Mouse (Mus musculus): ENCODE data around the gene Fdxacb1. TPM values are rescaled to one million over a fixed set of nuclear protein-coding genes. Genes with fewer than 3 reads are reported as not detected.

The Fdxacb1 gene
- 10.9 TPM for polyA plus RNA-seq (2015; fragmentation: Illumina TruSeq; extraction: RNeasy Lipid Tissue Mini Kit (QIAGEN cat#74804); ENCODE audit: insufficient read depth, low replicate concordance)

GRCm38 (mm10) chr9:50768107-50769002 is at the start of gene Fdxacb1:
Gene Fdxacb1 (plus strand): TSS chr9:50768236.

DNA sequence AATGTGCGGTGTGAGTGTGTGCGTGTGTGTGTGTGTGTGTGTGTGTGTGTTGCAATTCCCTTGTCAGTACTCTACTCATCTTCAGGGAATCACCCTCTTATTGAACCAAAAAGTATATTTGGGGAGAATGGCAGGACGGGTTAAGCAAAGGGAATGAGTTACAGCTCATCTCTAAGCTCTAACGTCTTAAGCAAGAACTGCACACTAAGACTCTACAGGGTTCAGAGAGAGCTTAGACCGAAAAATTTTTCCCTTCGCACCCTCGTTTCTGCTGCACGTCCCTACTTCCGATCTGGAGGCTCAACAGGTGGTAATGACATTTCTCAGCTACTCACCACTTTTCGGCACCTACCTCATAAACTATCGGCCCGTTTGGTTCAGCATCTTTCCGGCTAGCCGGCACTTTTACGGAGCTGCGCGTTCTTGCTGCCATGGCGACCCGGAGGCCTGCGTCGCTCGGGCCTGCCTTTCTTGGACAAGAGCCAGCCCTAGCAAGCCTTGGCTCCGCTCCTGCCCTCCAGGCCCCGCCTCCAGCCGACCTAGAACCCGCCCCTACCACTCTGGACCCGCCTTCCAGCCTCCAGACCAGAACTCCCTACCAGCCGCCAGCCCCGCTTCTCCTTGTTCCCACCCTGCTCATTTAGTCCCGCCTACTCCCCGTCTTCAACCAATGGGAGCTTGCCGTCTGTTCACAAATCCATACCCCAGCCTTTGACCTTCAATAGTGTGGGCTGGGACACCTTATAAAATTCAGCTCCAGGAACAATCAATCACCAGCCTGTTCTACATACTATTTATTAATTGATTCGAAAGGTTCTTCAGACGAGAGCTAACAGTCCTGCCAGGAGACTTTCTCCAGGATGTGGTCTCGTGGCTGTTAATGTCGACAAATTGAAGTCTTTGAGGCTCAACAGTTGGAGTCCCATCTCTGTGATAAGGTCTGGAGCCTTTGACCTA is 28.8 kb upstream of the Fdxacb1 start, which contains the start of gene Dixdc1:
Gene Dixdc1 (minus strand): TSS at position 604 of the 957 bp plus-strand sequence.

DNA sequence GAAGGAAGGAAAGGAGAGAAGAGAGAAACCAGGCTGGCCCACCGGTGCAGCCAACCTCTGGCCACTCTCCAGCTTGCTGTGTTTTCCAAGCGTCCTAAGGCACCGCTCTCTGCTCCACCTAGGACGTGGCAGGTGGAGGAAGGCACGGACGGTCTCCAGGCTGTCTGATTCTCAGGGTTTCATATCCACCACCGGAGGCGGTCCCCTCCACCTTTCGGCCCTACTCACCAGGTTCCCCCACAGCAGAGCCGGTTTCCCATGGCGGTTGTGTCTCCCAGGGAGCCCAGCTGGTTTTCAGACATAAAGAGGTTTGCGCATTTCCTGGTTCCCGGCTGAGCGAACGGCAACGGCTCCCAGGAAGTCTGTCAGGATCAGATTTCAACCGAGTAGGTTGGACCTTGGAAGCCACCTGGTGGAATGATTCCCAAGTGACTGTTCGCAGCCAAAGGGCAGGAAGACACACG is 21.8 kb upstream of the Fdxacb1 start, which contains the start of gene 2310030G06Rik:
Gene 2310030G06Rik (minus strand): TSS at position 323 of the 464 bp plus-strand sequence.

DNA sequence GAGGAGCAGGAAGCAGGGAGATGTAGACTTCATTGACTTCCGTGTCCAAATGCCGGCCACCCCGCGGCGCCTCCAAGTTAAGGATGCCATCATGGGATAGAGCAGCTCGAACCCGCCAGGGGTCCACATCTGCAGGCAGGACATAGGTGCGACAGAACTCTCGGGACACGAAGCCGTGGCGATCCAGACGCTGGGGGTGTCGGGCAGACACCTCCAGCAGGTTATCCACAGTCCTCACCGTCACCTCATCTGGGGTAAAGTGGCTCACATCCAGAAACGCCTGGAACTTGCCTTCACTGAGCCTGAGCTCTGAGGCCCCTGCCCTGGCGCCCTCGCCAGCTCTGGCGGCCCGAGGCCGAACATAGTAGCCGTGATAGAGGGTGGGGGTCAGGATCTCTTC is 16.7 kb upstream of the Fdxacb1 start, which contains the start of gene Cryab:
Gene Cryab (plus strand): TSS at position 3 of the 400 bp plus-strand sequence.

GRCm38 (mm10) chr9:50752054-50752602 is 15.9 kb upstream of the Fdxacb1 start, which contains the start of gene Hspb2:
Gene Hspb2 (minus strand): TSS chr9:50752354.

DNA sequence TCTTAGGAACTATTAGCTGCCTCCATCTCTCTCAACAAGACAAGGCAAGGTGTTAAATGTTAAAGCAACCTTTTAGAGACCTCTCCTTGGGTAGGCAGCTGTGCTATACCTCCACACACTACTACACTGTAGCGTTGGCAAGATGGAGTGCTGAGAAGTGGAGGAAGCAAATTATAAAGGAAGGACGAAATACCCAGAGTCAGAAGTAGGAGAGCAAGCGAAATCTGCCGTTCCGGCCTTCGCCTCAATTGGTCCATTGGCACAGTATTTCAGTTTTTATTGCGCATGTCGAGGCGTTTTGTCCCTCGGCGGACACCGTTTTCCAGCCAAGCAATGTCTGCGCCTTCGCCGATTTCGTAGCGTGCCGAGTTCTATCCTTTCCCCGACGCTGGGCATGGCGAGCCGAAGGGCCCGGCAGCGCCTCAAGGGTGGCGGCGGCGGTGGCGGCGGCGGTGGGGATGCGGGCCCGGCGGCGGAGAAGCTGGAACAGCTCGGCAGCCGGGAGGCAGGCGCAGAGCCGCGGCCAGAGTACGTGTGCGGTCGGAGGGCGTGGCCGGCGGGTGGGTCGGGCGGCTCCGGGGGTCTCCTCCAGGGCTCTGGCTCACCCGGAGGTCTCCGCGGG is 7.1 kb downstream of the Fdxacb1 start, which contains the start of the genes Alg9 and 1110032A03Rik:
Gene Alg9 (plus strand): TSS at position 29 of the 622 bp plus-strand sequence.
Gene 1110032A03Rik (minus strand): TSS at position 530 of the 622 bp plus-strand sequence.

Other genes with a start within 250 kb of the Fdxacb1 start
- 162 TPM for gene Pts, start 239.5 kb upstream of the Fdxacb1 start, polyA plus RNA-seq (2015; fragmentation: Illumina TruSeq; extraction: RNeasy Lipid Tissue Mini Kit (QIAGEN cat#74804); ENCODE audit: insufficient read depth, low replicate concordance)
- 108 TPM for gene Il18, start 213.4 kb upstream of the Fdxacb1 start, polyA plus RNA-seq (2015; fragmentation: Illumina TruSeq; extraction: RNeasy Lipid Tissue Mini Kit (QIAGEN cat#74804); ENCODE audit: insufficient read depth, low replicate concordance)
- gene Bco2, start 213.1 kb upstream of the Fdxacb1 start, polyA plus RNA-seq (2015; fragmentation: Illumina TruSeq; extraction: RNeasy Lipid Tissue Mini Kit (QIAGEN cat#74804); ENCODE audit: insufficient read depth, low replicate concordance), result 6.1 TPM
- not detected for gene Tex12, start 206.9 kb upstream of the Fdxacb1 start, polyA plus RNA-seq (2015; fragmentation: Illumina TruSeq; extraction: RNeasy Lipid Tissue Mini Kit (QIAGEN cat#74804); ENCODE audit: insufficient read depth, low replicate concordance)
- gene Sdhd, start 164.4 kb upstream of the Fdxacb1 start, polyA plus RNA-seq (2015; fragmentation: Illumina TruSeq; extraction: RNeasy Lipid Tissue Mini Kit (QIAGEN cat#74804); ENCODE audit: insufficient read depth, low replicate concordance), result 117 TPM
- gene Timm8b, start 164.3 kb upstream of the Fdxacb1 start, polyA plus RNA-seq (2015; fragmentation: Illumina TruSeq; extraction: RNeasy Lipid Tissue Mini Kit (QIAGEN cat#74804); ENCODE audit: insufficient read depth, low replicate concordance), result 80.7 TPM
- gene Pih1d2, start 150.9 kb upstream of the Fdxacb1 start, polyA plus RNA-seq (2015; fragmentation: Illumina TruSeq; extraction: RNeasy Lipid Tissue Mini Kit (QIAGEN cat#74804); ENCODE audit: insufficient read depth, low replicate concordance), result 2.5 TPM
- gene Nkapd1, start 150.8 kb upstream of the Fdxacb1 start, polyA plus RNA-seq (2015; fragmentation: Illumina TruSeq; extraction: RNeasy Lipid Tissue Mini Kit (QIAGEN cat#74804); ENCODE audit: insufficient read depth, low replicate concordance), result 49.6 TPM
- gene Dlat, start 108.5 kb upstream of the Fdxacb1 start, polyA plus RNA-seq (2015; fragmentation: Illumina TruSeq; extraction: RNeasy Lipid Tissue Mini Kit (QIAGEN cat#74804); ENCODE audit: insufficient read depth, low replicate concordance), result 47.7 TPM
- 0.40 TPM for gene Dixdc1, start 28.7 kb upstream of the Fdxacb1 start, polyA plus RNA-seq (2015; fragmentation: Illumina TruSeq; extraction: RNeasy Lipid Tissue Mini Kit (QIAGEN cat#74804); ENCODE audit: insufficient read depth, low replicate concordance)
- 1.6 TPM for gene 2310030G06Rik, start 21.7 kb upstream of the Fdxacb1 start, polyA plus RNA-seq (2015; fragmentation: Illumina TruSeq; extraction: RNeasy Lipid Tissue Mini Kit (QIAGEN cat#74804); ENCODE audit: insufficient read depth, low replicate concordance)
- gene Cryab, start 16.9 kb upstream of the Fdxacb1 start, polyA plus RNA-seq (2015; fragmentation: Illumina TruSeq; extraction: RNeasy Lipid Tissue Mini Kit (QIAGEN cat#74804); ENCODE audit: insufficient read depth, low replicate concordance), result 14.9 TPM
- gene Hspb2, start 15.9 kb upstream of the Fdxacb1 start, polyA plus RNA-seq (2015; fragmentation: Illumina TruSeq; extraction: RNeasy Lipid Tissue Mini Kit (QIAGEN cat#74804); ENCODE audit: insufficient read depth, low replicate concordance), result 2.4 TPM
- 12.7 TPM for gene Alg9, start 6.8 kb downstream of the Fdxacb1 start, polyA plus RNA-seq (2015; fragmentation: Illumina TruSeq; extraction: RNeasy Lipid Tissue Mini Kit (QIAGEN cat#74804); ENCODE audit: insufficient read depth, low replicate concordance)
- gene 1110032A03Rik, start 7.3 kb downstream of the Fdxacb1 start, polyA plus RNA-seq (2015; fragmentation: Illumina TruSeq; extraction: RNeasy Lipid Tissue Mini Kit (QIAGEN cat#74804); ENCODE audit: insufficient read depth, low replicate concordance), result 30.0 TPM
- gene Ppp2r1b, start 77.1 kb downstream of the Fdxacb1 start, polyA plus RNA-seq (2015; fragmentation: Illumina TruSeq; extraction: RNeasy Lipid Tissue Mini Kit (QIAGEN cat#74804); ENCODE audit: insufficient read depth, low replicate concordance), result 36.2 TPM
- 14.2 TPM for gene Sik2, start 240.8 kb downstream of the Fdxacb1 start, polyA plus RNA-seq (2015; fragmentation: Illumina TruSeq; extraction: RNeasy Lipid Tissue Mini Kit (QIAGEN cat#74804); ENCODE audit: insufficient read depth, low replicate concordance)